Mouse (Mus musculus) kidney, embryonic 16.5 days (tissue): ENCODE data around the gene Prkg2. TPM values are rescaled to one million over a fixed set of nuclear protein-coding genes. Genes with fewer than 3 reads are reported as not detected.

Experiments
- ATAC-seq: fragments of 200-750 bp; cut with Nextera tagmentation; 2 replicates; pipeline ENCODE4 v1.8.0; 2017; ENCODE audit warnings: moderate TSS enrichment; ENCODE audit not compliant: low FRiP score, low TSS enrichment
- H3K27ac ChIP-seq: fragments of 300-500 bp; sonication (generic); 2 replicates; pipeline ENCODE4 v1.5.1; 2014; ENCODE audit warnings: low read length
- H3K27me3 ChIP-seq: fragments of 300-500 bp; sonication (generic); 2 replicates; pipeline ENCODE4 v1.6.1; 2014; ENCODE audit warnings: low read length, control low read depth, mixed read lengths; ENCODE audit not compliant: insufficient read depth
- H3K36me3 ChIP-seq: fragments of 300-500 bp; sonication (generic); 2 replicates; pipeline ENCODE4 v1.6.1; 2014; ENCODE audit warnings: low read length, control low read depth, mixed read lengths; ENCODE audit not compliant: insufficient read depth
- H3K4me1 ChIP-seq: fragments of 300-500 bp; sonication (generic); 2 replicates; pipeline ENCODE4 v1.6.1; 2014; ENCODE audit warnings: low read length, control low read depth, mixed read lengths; ENCODE audit not compliant: insufficient read depth
- H3K4me2 ChIP-seq: fragments of 300-500 bp; sonication (generic); replicated peaks from 2 replicates; pipeline ENCODE4 v1.6.1; 2014; ENCODE audit warnings: low read depth, low read length
- H3K4me3 ChIP-seq: fragments of 300-500 bp; sonication (generic); 2 replicates; pipeline ENCODE4 v1.5.1; 2014; ENCODE audit warnings: mild to moderate bottlenecking, low read length
- H3K9ac ChIP-seq: fragments of 300-500 bp; sonication (generic); replicated peaks from 2 replicates; pipeline ENCODE4 v1.6.1; 2014; ENCODE audit warnings: low read length
- H3K9me3 ChIP-seq: fragments of 300-500 bp; sonication (generic); 2 replicates; pipeline ENCODE4 v1.6.1; 2016; ENCODE audit warnings: low read length, control low read depth
- WGBS: fragments of 180-500 bp; shearing (Covaris S2); extraction: QIAGEN DNeasy Blood & Tissue Kit; methylation state at CpG from one replicate; pipeline ENCODE4 v1.1.7; 2014; 5-methylcytosine and 5-hydroxymethylcytosine counted together
- polyA plus RNA-seq: library from polyadenylated mRNA; unstranded; fragments of >200 nt; fragmentation: Nextera tagmentation; extraction: Ambion mirVana; gene quantifications from 2 replicates; pipeline ENCODE4 v1.2.1, GENCODE M21; 2015

The Prkg2 gene
- polyA plus RNA-seq, 1 experiment from 2014 or later: 2.4 TPM

- Histone ChIP-seq H3K9ac (no peak overlapping the region), H3K27me3 (no peaks in the 10 kb centered on the region), H3K36me3 (no peaks in the 10 kb centered on the region), H3K4me1 (0 out of 2 replicates have a peak, but pooled peaks cover 3% of the 10 kb centered on the region), H3K27ac (no peak overlapping the region), H3K9me3 (no peaks in the 10 kb centered on the region), H3K4me3 (no peak overlapping the region), H3K4me2 (no peak overlapping the region)
- WGBS: 92% methylated on average over 6 of the region's 6 CpGs
- no peak for ATAC-seq
Measured at GRCm38 (mm10) chr5:99019709-99020108, 17.4 kb downstream of the Prkg2 start.

GRCm38 (mm10) chr5:99015140-99015539 is 22.0 kb downstream of the Prkg2 start:
- 0 out of 2 replicates have a peak, but pooled peaks cover 3% of the 10 kb centered on the region for H3K4me1 ChIP-seq
- H3K27ac ChIP-seq: no peak overlapping the region
- ATAC-seq: peak; percentile 77
- no peak overlapping the region for H3K4me2 ChIP-seq
- H3K9me3 ChIP-seq: no peaks in the 10 kb centered on the region
- H3K4me3 ChIP-seq: no peak overlapping the region
- WGBS: 41% methylated on average over 3 of the region's 3 CpGs
- H3K27me3 ChIP-seq: no peaks in the 10 kb centered on the region
- no peaks in the 10 kb centered on the region for H3K36me3 ChIP-seq
- H3K9ac ChIP-seq: no peak overlapping the region

DNA sequence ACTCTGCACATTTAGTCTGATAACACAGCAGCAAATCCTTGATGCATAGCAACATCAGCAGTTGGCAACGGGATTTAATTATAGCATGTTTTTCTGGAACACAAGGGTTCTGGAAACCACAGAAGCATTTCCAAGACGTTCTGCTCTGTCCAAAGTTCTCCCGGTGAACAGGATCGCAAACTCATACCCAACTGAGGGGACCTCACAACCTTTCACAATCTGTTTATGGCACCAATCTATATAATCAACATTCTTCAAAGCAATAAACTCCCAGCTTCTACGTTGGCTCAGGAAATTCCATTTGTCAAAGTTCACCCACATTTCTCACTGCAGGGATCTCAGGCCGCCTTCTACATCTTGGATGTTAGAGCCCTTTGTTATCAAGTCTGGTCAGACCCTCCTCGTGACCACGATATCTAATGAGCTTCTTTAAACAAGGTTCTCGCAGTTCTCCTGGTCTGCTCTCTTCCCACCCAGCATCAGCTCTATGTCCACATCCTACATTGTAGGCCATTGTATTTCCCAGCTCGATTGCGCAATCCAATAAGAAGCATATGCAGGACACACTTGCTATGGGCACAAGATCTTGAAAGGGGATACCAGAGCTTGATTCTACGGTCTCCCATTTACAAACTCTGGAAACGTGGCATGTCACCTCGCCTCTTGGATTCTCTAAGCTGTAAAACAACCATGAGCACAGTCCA is 26.6 kb downstream of the Prkg2 start:
- H3K9ac ChIP-seq: no peak overlapping the region
- ATAC-seq: no peak
- H3K27me3 ChIP-seq: no peaks in the 10 kb centered on the region
- WGBS: 81% methylated on average over 14 of the region's 14 CpGs
- H3K4me3 ChIP-seq: no peak overlapping the region
- no peaks in the 10 kb centered on the region for H3K4me1 ChIP-seq
- no peak overlapping the region for H3K27ac ChIP-seq
- no peaks in the 10 kb centered on the region for H3K9me3 ChIP-seq
- no peak overlapping the region for H3K4me2 ChIP-seq
- H3K36me3 ChIP-seq: no peaks in the 10 kb centered on the region

DNA sequence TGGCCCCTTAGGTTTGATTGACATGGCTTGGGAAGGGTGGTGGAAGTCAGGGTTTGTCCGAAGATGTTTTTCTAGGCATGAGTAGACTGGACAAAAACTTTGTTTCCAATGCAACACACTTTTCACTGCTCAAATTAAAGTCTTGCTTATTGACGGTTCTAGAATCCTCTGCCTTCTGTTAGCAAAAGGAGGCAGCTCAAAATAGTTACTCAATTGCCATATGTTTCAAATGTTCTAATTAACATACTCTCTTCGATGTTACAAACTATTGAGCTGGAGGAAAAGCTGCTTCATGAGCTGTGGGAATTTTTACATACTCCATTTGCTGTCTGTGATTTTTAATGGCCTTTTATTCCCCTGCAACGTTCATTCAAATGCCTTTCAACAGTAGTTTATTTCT is 39.0 kb downstream of the Prkg2 start:
- Histone ChIP-seq H3K36me3 (no peaks in the 10 kb centered on the region), H3K9me3 (no peaks in the 10 kb centered on the region), H3K9ac (no peak overlapping the region), H3K4me1 (no peaks in the 10 kb centered on the region), H3K27me3 (no peaks in the 10 kb centered on the region), H3K4me3 (no peak overlapping the region), H3K27ac (no peak overlapping the region), H3K4me2 (no peak overlapping the region)
- no peak for ATAC-seq
- WGBS: 75% methylated on average over 4 of the region's 4 CpGs

- no peaks in the 10 kb centered on the region for H3K4me1 ChIP-seq
- no peak for ATAC-seq
- H3K36me3 ChIP-seq: no peaks in the 10 kb centered on the region
- H3K27me3 ChIP-seq: no peaks in the 10 kb centered on the region
- no peak overlapping the region for H3K4me3 ChIP-seq
- no peak overlapping the region for H3K9ac ChIP-seq
- WGBS: 45% methylated on average over 4 of the region's 4 CpGs
- H3K9me3 ChIP-seq: no peaks in the 10 kb centered on the region
- H3K4me2 ChIP-seq: no peak overlapping the region
- H3K27ac ChIP-seq: no peak overlapping the region
Measured at GRCm38 (mm10) chr5:98995767-98996166, 41.4 kb downstream of the Prkg2 start.

DNA sequence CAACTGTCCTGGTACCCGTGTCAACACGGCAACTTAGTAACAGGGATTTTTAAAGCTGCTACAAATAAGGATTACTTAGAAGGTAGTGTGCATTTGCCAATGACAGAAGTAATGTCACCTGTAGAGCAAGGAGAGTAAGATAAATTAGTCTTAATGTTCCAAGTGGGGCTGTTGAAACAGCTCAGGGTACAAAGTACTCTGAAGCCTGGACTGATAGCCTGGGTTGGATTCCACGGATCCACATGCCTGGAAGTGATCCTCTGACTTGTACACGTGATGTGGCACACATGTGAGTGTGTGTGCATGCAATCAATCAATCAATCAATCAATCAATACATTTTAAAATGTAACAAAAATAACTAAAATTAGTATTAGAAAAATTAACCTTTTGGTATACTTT is 45.6 kb downstream of the Prkg2 start:
- Histone ChIP-seq H3K9ac (no peak overlapping the region), H3K36me3 (no peaks in the 10 kb centered on the region), H3K4me2 (no peak overlapping the region), H3K27ac (no peak overlapping the region), H3K9me3 (no peaks in the 10 kb centered on the region), H3K4me3 (no peak overlapping the region), H3K4me1 (no peaks in the 10 kb centered on the region), H3K27me3 (no peaks in the 10 kb centered on the region)
- 88% methylated on average over 4 of the region's 4 CpGs for WGBS
- no peak for ATAC-seq

GRCm38 (mm10) chr5:98987634-98988033 is 49.5 kb downstream of the Prkg2 start:
- no peak overlapping the region for H3K4me3 ChIP-seq
- H3K9ac ChIP-seq: no peak overlapping the region
- no peaks in the 10 kb centered on the region for H3K36me3 ChIP-seq
- H3K27me3 ChIP-seq: no peaks in the 10 kb centered on the region
- H3K27ac ChIP-seq: no peak overlapping the region
- H3K4me2 ChIP-seq: no peak overlapping the region
- WGBS: 26% methylated on average over 1 of the region's 1 CpGs
- no peaks in the 10 kb centered on the region for H3K9me3 ChIP-seq
- H3K4me1 ChIP-seq: no peaks in the 10 kb centered on the region; the same call in 1 of the 2 replicates
- ATAC-seq: no peak

DNA sequence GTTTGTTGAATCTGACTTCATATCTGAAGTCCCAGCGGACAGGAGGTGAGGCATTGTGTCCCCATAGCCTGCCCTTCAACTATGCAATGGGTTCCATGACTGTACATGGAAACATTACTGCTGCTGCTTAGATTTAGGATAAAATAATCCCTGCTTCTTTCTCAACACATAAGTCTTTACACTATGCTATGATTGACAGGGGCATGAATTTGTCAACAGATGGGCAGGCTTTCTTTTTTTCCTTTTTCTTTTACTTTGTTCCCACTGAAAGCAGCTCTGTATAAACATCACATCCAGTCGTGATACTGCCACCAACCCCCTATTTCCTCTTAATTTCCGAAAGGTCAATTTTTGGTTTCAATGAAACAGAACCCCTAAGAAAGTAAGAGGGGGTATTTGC is 50.0 kb downstream of the Prkg2 start:
- Histone ChIP-seq H3K9ac (no peak overlapping the region), H3K27ac (no peak overlapping the region), H3K27me3 (no peaks in the 10 kb centered on the region), H3K4me1 (no peaks in the 10 kb centered on the region; the same call in 1 of the 2 replicates), H3K9me3 (no peaks in the 10 kb centered on the region), H3K4me2 (no peak overlapping the region), H3K4me3 (no peak overlapping the region), H3K36me3 (no peaks in the 10 kb centered on the region)
- no peak for ATAC-seq
- WGBS: 74% methylated on average over 3 of the region's 3 CpGs

DNA sequence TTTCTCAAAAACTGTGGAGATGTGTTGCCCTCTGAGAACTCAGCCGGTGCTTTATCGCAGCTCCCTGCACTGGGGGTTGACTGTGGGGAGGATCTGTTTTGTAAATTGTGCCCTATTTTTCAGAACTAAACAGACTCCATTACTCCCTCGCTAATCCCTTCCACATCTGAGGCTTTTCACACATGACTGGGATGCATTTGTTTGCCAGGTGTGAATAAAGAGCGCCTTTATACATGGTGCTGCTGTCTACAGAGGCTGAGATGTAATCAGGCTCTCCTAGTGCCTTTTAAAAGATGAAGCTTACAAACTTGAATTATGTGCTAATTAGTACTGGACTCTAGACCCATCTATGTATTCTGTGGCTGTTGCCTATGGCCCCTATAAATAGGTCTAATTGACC is 50.7 kb downstream of the Prkg2 start:
- Histone ChIP-seq H3K4me2 (no peak overlapping the region), H3K27me3 (no peaks in the 10 kb centered on the region), H3K4me3 (no peak overlapping the region), H3K4me1 (no peaks in the 10 kb centered on the region; the same call in 1 of the 2 replicates), H3K9ac (no peak overlapping the region), H3K27ac (no peak overlapping the region), H3K36me3 (no peaks in the 10 kb centered on the region), H3K9me3 (no peaks in the 10 kb centered on the region)
- ATAC-seq: no peak
- 46% methylated on average over 4 of the region's 4 CpGs for WGBS

DNA sequence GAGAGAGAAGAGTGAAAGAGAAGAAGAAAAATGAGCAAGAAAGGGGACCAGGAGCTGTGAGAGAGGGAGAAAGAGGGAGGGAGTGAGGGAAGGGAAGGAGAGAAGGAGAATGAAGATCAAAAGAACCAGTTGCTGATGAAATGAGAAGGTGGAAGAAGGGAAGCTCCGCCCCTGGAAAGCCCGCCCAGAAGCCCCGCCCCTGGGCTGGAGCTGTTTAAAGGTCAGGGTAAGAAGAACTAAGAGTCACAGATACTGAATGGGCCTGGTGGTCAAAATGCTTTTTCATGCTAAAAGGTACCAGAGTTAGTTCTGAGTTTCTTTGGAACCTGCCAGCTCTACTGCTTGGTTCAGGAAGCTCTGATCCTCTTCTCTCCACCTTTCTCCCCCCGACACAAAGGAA is 51.1 kb downstream of the Prkg2 start:
- no peak for ATAC-seq

More for the DNA sequence above, 51.1 kb downstream of the Prkg2 start:
- H3K9ac ChIP-seq: no peak overlapping the region
- H3K9me3 ChIP-seq: no peaks in the 10 kb centered on the region
- no peaks in the 10 kb centered on the region for H3K27me3 ChIP-seq
- H3K27ac ChIP-seq: no peak overlapping the region
- no peak overlapping the region for H3K4me3 ChIP-seq
- no peaks in the 10 kb centered on the region for H3K36me3 ChIP-seq
- H3K4me2 ChIP-seq: no peak overlapping the region
- 21% methylated on average over 4 of the region's 4 CpGs for WGBS
- H3K4me1 ChIP-seq: no peaks in the 10 kb centered on the region; the same call in 1 of the 2 replicates
